Mouse (Mus musculus) MEL (cell line): ENCODE data around the gene Bcat2. TPM values are rescaled to one million over a fixed set of nuclear protein-coding genes. Genes with fewer than 3 reads are reported as not detected.

Source experiments
- DNase-seq: peaks from one replicate; pipeline ENCODE4 v3.0.0; 2011; ENCODE audit warnings: low read depth, low spot score
- H3K27ac ChIP-seq: 2 replicates; pipeline ENCODE4 v1.5.1; 2012; ENCODE audit warnings: low read depth, mild to moderate bottlenecking, control low read depth, low read length, moderate library complexity; ENCODE audit not compliant: control insufficient read depth
- H3K27me3 ChIP-seq, 2 experiments: fragments of 150-350 bp in 1 of 2; sonication (generic) in 1 of 2; 2 replicates each; pipeline ENCODE4 v1.6.1; 2012; ENCODE audit warnings: low read length in 2 of 2, mild to moderate bottlenecking in 2 of 2, improper control_type of control experiment in 1 of 2, moderate library complexity in 1 of 2; ENCODE audit not compliant: insufficient read depth in 2 of 2, control insufficient read depth in 1 of 2
- H3K36me3 ChIP-seq, 2 experiments: 2 replicates each; pipeline ENCODE4 v1.6.1; 2012 to 2014; ENCODE audit warnings: low read length in 2 of 2, improper control_type of control experiment in 1 of 2, inconsistent platforms in 1 of 2, mild to moderate bottlenecking in 1 of 2; ENCODE audit not compliant: insufficient read depth in 2 of 2, control insufficient read depth in 1 of 2
- H3K4me1 ChIP-seq, 2 experiments: fragments of 150-350 bp in 1 of 2; sonication (generic) in 1 of 2; 2 replicates each; pipeline ENCODE4 v1.6.1; 2012; ENCODE audit warnings: low read length in 2 of 2, improper control_type of control experiment in 1 of 2, mild to moderate bottlenecking in 1 of 2; ENCODE audit not compliant: insufficient read depth in 2 of 2, control insufficient read depth in 1 of 2
- H3K4me3 ChIP-seq, 2 experiments: fragments of 150-350 bp in 1 of 2; sonication (generic) in 1 of 2; 2 replicates each; pipeline ENCODE4 v1.5.1; 2012; ENCODE audit warnings: low read depth in 2 of 2, low read length in 2 of 2, mild to moderate bottlenecking in 2 of 2, moderate library complexity in 2 of 2, control low read depth in 1 of 2, improper control_type of control experiment in 1 of 2; ENCODE audit not compliant: control insufficient read depth in 1 of 2, insufficient read depth in 1 of 2
- H3K79me2 ChIP-seq: 2 replicates; pipeline ENCODE4 v1.6.1; 2012; ENCODE audit warnings: mild to moderate bottlenecking, low read length, moderate library complexity; ENCODE audit not compliant: control insufficient read depth, poor library complexity, insufficient read depth
- H3K9ac ChIP-seq: 2 replicates; pipeline ENCODE4 v1.6.1; 2012; ENCODE audit warnings: low read depth, mild to moderate bottlenecking, control low read depth, low read length, moderate library complexity; ENCODE audit not compliant: control insufficient read depth, poor library complexity, severe bottlenecking
- H3K9me3 ChIP-seq: fragments of 150-350 bp; sonication (generic); replicated peaks from 2 replicates; pipeline ENCODE4 v1.6.1; 2012; ENCODE audit warnings: mild to moderate bottlenecking, low read length, improper control_type of control experiment, moderate library complexity; ENCODE audit not compliant: insufficient read depth
- BHLHE40 ChIP-seq: IDR thresholded peaks from 2 replicates; pipeline ENCODE4 v1.6.1; 2012; ENCODE audit warnings: low read depth, mild to moderate bottlenecking, inconsistent platforms, low read length, improper control_type of control experiment, borderline replicate concordance
- CTCF ChIP-seq, 3 experiments: IDR thresholded peaks in 2 of 3; conservative IDR thresholded peaks in 1 of 3; 2 replicates each; pipeline ENCODE4 v1.5.1; 2011 to 2012; ENCODE audit warnings: low read length in 3 of 3, low read depth in 2 of 3, mild to moderate bottlenecking in 2 of 3, improper control_type of control experiment in 1 of 3, inconsistent platforms in 1 of 3, mixed read lengths in 1 of 3, moderate library complexity in 1 of 3; ENCODE audit not compliant: control insufficient read depth in 1 of 3, insufficient read depth in 1 of 3, poor library complexity in 1 of 3, severe bottlenecking in 1 of 3
- E2F4 ChIP-seq: IDR thresholded peaks from 2 replicates; pipeline ENCODE4 v1.6.1; 2011; ENCODE audit warnings: low read depth, low read length, improper control_type of control experiment, borderline replicate concordance
- EP300 ChIP-seq, 2 experiments: IDR thresholded peaks; 2 replicates each; pipeline ENCODE4 v1.6.1; 2011; ENCODE audit warnings: improper control_type of control experiment in 2 of 2, low read length in 2 of 2, low read depth in 1 of 2, mild to moderate bottlenecking in 1 of 2
- ETS1 ChIP-seq: IDR thresholded peaks from 2 replicates; pipeline ENCODE4 v1.6.1; 2012; ENCODE audit warnings: low read depth, mild to moderate bottlenecking, inconsistent platforms, low read length, improper control_type of control experiment, moderate library complexity
- GABPA ChIP-seq: IDR thresholded peaks from 2 replicates; pipeline ENCODE4 v1.6.1; 2012; ENCODE audit warnings: low read depth, mild to moderate bottlenecking, inconsistent platforms, low read length, improper control_type of control experiment, moderate library complexity
- JUND ChIP-seq: IDR thresholded peaks from 2 replicates; pipeline ENCODE4 v1.6.1; 2011; ENCODE audit warnings: low read depth, mild to moderate bottlenecking, improper control_type of control experiment, low read length
- MYB ChIP-seq: IDR thresholded peaks from 2 replicates; pipeline ENCODE4 v1.6.1; 2011; ENCODE audit warnings: mild to moderate bottlenecking, low read depth, low read length, improper control_type of control experiment
- MYC ChIP-seq: IDR thresholded peaks from 2 replicates; pipeline ENCODE4 v1.6.1; 2011; ENCODE audit warnings: low read depth, mild to moderate bottlenecking, low read length, improper control_type of control experiment, moderate library complexity
- POLR2AphosphoS2 ChIP-seq: IDR thresholded peaks from 2 replicates; pipeline ENCODE4 v1.6.1; 2011; ENCODE audit warnings: low read length, improper control_type of control experiment
- POLR2AphosphoS5 ChIP-seq: IDR thresholded peaks from 2 replicates; pipeline ENCODE4 v1.6.1; 2012; ENCODE audit warnings: low read depth, borderline replicate concordance, mild to moderate bottlenecking, inconsistent platforms, low read length, moderate library complexity, mixed read lengths
- RAD21 ChIP-seq: IDR thresholded peaks from 2 replicates; pipeline ENCODE4 v1.6.1; 2011; ENCODE audit warnings: mild to moderate bottlenecking, low read depth, low read length, improper control_type of control experiment
- SMC3 ChIP-seq: IDR thresholded peaks from 2 replicates; pipeline ENCODE4 v1.6.1; 2011; ENCODE audit warnings: low read depth, low read length, improper control_type of control experiment
- TAL1 ChIP-seq: IDR thresholded peaks from 2 replicates; pipeline ENCODE4 v1.6.1; 2012; ENCODE audit warnings: mild to moderate bottlenecking, inconsistent platforms, low read length, moderate library complexity, mixed read lengths
- TBP ChIP-seq: IDR thresholded peaks from 2 replicates; pipeline ENCODE4 v1.8.0; 2011; ENCODE audit warnings: low read depth, low read length, improper control_type of control experiment
- UBTF ChIP-seq: IDR thresholded peaks from 2 replicates; pipeline ENCODE4 v1.6.1; 2012; ENCODE audit warnings: low read depth, mild to moderate bottlenecking, inconsistent platforms, low read length, improper control_type of control experiment, moderate library complexity, borderline replicate concordance; ENCODE audit not compliant: insufficient read depth
- ZMIZ1 ChIP-seq: IDR thresholded peaks from 2 replicates; pipeline ENCODE4 v1.6.1; 2012; ENCODE audit warnings: low read depth, mild to moderate bottlenecking, inconsistent platforms, low read length, improper control_type of control experiment, moderate library complexity
- polyA plus RNA-seq, 2 experiments: library from polyadenylated mRNA; stranded (reverse) in 1 of 2; unstranded in 1 of 2; fragments of >175 nt in 1 of 2; fragments of >200 nt in 1 of 2; gene quantifications; 2 replicates each; pipeline versions ENCODE4 v1.2.1 to v1.2.4; 2012; ENCODE audit warnings: low replicate concordance in 2 of 2, low read depth in 1 of 2; ENCODE audit not compliant: insufficient read length in 2 of 2, insufficient read depth in 1 of 2, missing spikeins in 1 of 2
- total RNA-seq: library from RNA; depleted of rRNA; stranded (reverse); fragments of 300-350 nt; gene quantifications from 2 replicates; pipeline ENCODE4 v1.2.3, GENCODE M21; 2012

Gene Bcat2
- total and polyA plus RNA-seq, 3 experiments: 49.4 to 140 TPM; not detected in 1

DNA sequence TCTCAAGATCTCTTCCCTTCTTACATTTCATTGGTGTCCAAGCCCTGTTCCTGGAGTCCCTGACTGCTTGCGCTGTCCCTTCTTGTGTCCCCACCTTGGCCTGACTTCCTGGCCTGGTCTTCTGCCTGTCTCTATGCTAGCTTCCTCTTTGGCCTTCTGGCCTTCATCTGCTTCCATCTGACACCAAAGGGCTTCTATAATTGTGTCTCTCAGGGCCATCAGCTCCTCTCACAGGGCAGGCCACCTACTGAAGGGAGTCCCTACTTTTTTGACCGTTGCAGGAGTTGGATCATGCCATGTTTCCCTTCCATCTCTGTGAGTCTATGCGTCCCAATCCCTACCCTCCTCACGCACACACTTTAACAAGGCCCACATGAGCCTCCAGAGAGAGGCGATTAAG lies 19.9 kb downstream of the Bcat2 start:
- Histone ChIP-seq H3K36me3 (peaks cover 0 to 20% of the 10 kb centered on the region in 2 experiments; a peak in 3 of 4 replicates), H3K4me3 (no peak overlapping the region), H3K9ac (no peak overlapping the region), H3K4me1 (peaks cover 3 to 8% of the 10 kb centered on the region in 2 experiments; a peak in 3 of 4 replicates), H3K27ac (no peak overlapping the region), H3K9me3 (no peaks in the 10 kb centered on the region), H3K27me3 (no peaks in the 10 kb centered on the region), H3K79me2 (no peaks in the 10 kb centered on the region)
- no peak for DNase-seq
- TF ChIP-seq TAL1 (no peak), ETS1 (no peak), POLR2AphosphoS2 (no peak), MYC (no peak), TBP (no peak), E2F4 (no peak), UBTF (no peak), JUND (no peak), BHLHE40 (no peak), POLR2AphosphoS5 (no peak), EP300 (IDR thresholded peaks at IDR 0.05; ENCODE audit: low read depth in 1 of 2, low read length in 2 of 2) (no peak)

DNA sequence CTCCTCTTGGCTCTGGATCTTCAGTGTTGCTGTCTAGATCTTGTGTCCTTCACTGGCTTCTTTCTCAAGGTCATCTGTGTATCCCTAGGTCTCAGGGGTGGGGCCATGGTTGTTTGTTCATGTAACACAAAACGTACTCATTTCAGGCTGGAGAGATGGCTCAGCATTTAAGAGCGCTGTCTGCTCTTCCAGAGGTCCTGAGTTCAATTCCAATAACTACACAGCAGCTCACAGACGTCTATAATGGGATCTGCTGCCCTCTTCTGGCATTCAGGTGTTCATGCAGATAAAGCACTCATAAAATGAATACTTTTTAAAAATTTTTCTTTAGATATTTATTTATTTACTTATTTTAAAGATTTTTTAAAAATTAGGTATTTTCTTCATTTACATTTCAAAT lies 20.9 kb downstream of the Bcat2 start:
- Histone ChIP-seq H3K27me3 (no peaks in the 10 kb centered on the region), H3K4me3 (no peak overlapping the region), H3K9me3 (no peaks in the 10 kb centered on the region), H3K27ac (no peak overlapping the region), H3K79me2 (no peaks in the 10 kb centered on the region), H3K9ac (no peak overlapping the region), H3K36me3 (peaks cover 0 to 22% of the 10 kb centered on the region in 2 experiments; a peak in 3 of 4 replicates), H3K4me1 (peaks cover 6 to 13% of the 10 kb centered on the region in 2 experiments)
- peak; percentile 65 for DNase-seq
- peak; percentile 43 for TF ChIP-seq RAD21
- no peak for TF ChIP-seq GABPA
- no peak for TF ChIP-seq ETS1
- peak; percentile 51 for TF ChIP-seq SMC3
- peak; percentile 32 to 53 (median 39); a peak in 5 of 6 replicates for TF ChIP-seq CTCF (IDR thresholded peaks at IDR 0.05 in 2 of 3, conservative IDR thresholded peaks at IDR 0.05 in 1 of 3; ENCODE audit: control insufficient read depth in 1 of 3, insufficient read depth in 1 of 3, low read depth in 2 of 3, low read length in 3 of 3, poor library complexity in 1 of 3, severe bottlenecking in 1 of 3)
- TF ChIP-seq POLR2AphosphoS2: no peak
- no peak for TF ChIP-seq MYB
- TF ChIP-seq UBTF: no peak
- TF ChIP-seq ZMIZ1: no peak
